Mouse (Mus musculus): Measurements from ENCODE around the gene Ube3c. TPM values are rescaled to one million over a fixed set of nuclear protein-coding genes. Genes with fewer than 3 reads are reported as not detected.

Ube3c gene
- polyA plus RNA-seq, 1 experiment, result 20.1 TPM

DNA sequence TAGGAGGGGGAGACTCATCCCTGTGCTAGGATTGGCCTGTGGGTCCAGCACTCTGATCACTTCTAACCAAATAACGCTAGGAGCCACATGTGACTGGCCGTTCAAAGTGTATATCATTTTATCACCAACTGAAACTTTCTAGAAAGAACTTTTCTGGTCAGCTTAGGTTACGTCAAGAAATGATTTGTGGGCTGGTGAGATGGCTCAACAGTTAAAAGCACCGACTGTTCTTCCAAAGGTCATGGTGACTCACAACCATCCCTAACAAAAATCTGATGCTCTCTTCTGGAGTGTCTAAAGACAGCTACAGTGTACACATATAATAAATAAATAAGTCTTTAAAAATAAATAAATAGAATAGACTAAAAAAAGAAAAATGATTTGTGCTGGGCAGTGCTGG lies 103.5 kb downstream of the Ube3c start:
- no peak for DNase-seq (ENCODE audit: low spot score)

DNA sequence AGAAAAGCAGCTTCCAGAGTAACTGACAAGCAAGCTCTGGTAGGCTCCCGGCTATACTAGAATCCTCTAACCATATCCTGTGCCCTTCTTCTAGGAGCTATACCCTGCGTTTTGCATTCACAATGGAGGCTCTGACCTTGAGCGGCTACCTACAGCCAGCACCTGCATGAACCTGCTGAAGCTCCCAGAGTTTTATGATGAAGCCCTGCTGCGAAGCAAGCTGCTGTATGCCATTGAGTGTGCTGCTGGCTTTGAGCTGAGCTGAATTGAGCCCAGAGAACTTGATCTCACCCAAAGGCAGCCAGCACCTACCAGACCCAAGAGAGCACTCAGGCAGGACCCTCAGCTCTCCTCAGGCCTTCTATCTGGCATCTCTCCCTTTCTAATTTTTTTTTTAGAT lies 105.3 kb downstream of the Ube3c start:
- no peak for DNase-seq (ENCODE audit: low spot score)

DNA sequence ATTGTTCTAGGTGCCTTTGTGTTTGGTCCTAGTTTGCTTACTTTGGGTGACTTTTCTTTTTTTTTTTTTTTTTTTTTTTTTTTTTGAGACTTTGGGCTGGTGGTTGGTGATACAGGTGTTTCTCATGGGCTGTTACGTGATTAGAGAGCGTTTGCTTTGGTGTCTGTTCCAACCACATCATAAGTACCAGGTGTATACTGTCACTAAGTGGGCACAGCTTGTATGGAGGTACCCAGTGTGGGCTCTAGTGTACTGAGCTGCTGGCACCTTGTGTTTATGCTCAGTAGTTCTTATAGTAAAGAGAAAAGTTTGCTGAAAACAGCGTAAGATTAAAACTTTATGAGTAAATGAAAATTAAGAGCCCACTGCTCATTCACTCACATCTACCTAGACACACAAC lies 107.4 kb downstream of the Ube3c start:
- no peak for DNase-seq (ENCODE audit: low spot score)

DNA sequence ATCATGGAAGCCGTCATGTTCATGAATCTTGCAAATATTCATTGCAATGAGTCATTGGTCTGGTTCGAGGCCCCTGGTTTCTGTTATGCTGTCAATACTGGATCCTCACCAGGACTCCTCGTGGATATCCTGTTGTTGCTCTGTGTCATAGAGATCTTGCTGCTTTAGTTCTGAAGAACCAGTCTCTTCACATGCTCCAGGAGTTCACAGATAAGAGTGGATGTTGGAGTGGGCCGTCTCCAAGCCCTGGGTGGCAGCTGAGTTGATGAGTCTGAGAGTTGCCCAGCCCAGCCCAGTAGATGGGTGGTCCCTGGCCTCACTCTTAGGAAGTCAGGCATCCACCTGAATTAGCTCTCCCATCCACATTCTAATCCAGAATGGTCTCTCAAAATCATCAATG lies 116.0 kb downstream of the Ube3c start:
- DNase-seq (ENCODE audit: low spot score), result no peak

- DNase-seq (ENCODE audit: low spot score), result no peak
These were observed 118.6 kb downstream of the Ube3c start for GRCm38 (mm10) chr5:29687671-29688070.

DNA sequence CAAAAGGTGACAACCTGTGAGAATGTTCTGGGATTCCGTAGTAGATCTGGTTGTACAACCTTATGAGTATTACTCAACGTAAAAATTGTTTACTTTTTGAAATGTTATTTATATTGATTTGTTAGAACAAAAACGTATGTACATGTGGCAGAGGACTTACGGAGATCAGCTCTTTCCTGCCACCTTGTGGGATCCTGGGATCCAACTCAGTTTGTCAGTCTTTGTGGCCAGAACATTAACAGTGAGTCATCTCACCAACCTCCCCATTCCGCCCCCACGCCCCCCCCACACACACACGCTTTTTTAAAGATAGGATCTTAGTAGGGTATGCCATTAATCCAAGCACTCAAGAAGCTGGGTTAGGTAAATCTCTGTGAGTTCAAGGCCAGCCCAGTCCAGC lies 119.3 kb downstream of the Ube3c start:
- no peak for DNase-seq (ENCODE audit: low spot score)

DNA sequence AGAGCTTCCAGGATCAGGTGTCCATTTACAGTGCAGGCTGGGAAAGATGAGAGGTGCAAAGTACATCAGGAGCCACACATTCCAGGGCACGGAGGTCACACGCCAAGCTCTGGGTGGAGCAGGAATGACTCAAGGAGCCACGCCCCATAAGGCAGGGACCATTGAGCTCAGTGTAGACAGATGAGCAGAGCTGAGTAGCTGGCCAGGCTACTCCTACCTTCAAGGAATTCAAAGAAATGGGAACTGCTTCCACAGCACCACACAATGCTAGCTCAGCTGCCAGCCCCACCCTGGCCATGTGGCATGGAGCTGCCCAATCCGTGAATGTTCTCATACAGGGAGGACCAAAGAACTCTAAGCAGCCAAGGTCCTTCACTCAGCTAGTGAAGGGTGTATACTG lies 129.5 kb downstream of the Ube3c start:
- DNase-seq (ENCODE audit: low spot score), result no peak

GRCm38 (mm10) chr5:29699520-29700202 lies 130.6 kb downstream of the Ube3c start:
- peak; percentile 33 for DNase-seq (ENCODE audit: low spot score)

DNA sequence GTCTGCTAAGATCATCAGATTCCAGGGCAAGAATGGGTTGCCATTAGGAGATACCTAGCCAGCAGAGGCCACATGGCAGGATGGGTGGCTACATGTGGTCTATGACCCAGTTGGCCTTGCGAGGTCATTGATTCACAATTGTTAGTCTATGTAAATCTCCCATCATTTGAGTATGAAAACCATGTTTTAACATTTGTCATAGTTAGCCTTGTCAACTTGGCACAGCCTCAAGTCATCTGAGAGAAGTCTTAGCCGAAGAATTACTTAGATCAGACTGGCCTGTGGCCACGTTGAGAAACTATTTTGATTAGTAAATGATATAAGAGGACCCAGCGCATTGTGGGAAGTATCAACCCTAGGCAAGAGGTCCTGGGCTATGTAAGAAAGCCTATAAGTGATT lies 138.2 kb downstream of the Ube3c start:
- DNase-seq (ENCODE audit: low spot score), result no peak

DNA sequence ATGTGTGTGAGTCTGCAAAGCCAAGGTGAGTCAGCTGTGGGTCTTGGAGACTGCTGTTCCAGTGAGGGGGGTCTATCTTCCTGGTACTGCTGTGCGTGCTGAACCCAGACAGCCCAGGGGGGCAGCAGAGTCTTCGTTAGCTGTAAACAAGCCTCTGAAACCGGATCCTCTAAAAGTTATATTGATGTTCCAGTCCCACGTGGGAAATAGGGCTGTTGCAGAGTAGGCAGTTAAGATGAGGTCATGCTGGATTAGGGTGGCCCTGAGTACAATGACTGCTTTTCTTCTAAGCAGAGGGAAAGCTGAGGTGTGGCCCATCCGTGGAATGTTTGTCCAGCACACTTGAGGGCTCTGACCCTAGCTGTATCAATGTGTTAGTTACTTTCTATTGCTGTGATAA lies 139.2 kb downstream of the Ube3c start:
- DNase-seq (ENCODE audit: low spot score), result no peak

GRCm38 (mm10) chr5:29711631-29712030 lies 142.6 kb downstream of the Ube3c start:
- no peak for DNase-seq (ENCODE audit: low spot score)

- no peak for DNase-seq (ENCODE audit: low spot score)
These were observed 143.9 kb downstream of the Ube3c start for GRCm38 (mm10) chr5:29712906-29713305.

GRCm38 (mm10) chr5:29721159-29721558 lies 152.1 kb downstream of the Ube3c start:
- no peak for DNase-seq (ENCODE audit: low spot score)

- no peak for DNase-seq (ENCODE audit: low spot score)
These were observed 156.3 kb downstream of the Ube3c start for GRCm38 (mm10) chr5:29725369-29725768.

Other genes with a start within 250 kb of the Ube3c start
- gene Lmbr1, start 190.9 kb upstream of the Ube3c start, polyA plus RNA-seq (2012; rRNA removed), result 13.1 and 13.3 TPM in 2 replicates
- gene Nom1, start 134.6 kb upstream of the Ube3c start, polyA plus RNA-seq (2012; rRNA removed), result 21.1 and 22.9 TPM in 2 replicates
- not detected in 2 replicates for gene Mnx1, start 90.8 kb upstream of the Ube3c start, polyA plus RNA-seq (2012; rRNA removed)
- gene Dnajb6, start 166.4 kb downstream of the Ube3c start, polyA plus RNA-seq (2012; rRNA removed), result 92.2 and 100 TPM in 2 replicates
- gene Gm5129, start 166.7 kb downstream of the Ube3c start, polyA plus RNA-seq (2012; rRNA removed), result not detected in 2 replicates